Mouse (Mus musculus): Measurements from ENCODE around the gene Frem2. TPM values are rescaled to one million over a fixed set of nuclear protein-coding genes. Genes with fewer than 3 reads are reported as not detected.

Frem2 gene
- polyA plus RNA-seq, 1 experiment from 2014 or later, result 5.5 TPM

DNA sequence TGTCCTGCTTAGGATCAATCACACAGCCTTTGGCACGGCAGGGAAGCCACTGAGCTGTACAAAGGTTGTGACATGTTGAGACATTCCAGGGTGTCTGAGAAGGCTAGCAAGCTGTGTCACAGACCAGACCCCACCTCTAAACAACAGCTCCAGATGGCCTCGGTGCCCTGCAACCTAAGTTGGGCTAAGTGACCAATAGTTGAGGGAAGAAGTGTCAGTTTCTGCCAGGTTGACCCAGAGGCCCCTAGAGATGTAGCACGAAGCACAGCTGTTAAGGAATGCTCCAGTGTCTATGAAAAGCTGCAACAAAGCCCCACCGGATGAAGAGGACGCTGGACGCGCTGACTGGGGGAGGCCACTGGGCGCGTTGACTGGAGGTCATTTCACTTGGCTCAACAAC is 83.0 kb downstream of the Frem2 start:
- Histone ChIP-seq H3K4me1 (ENCODE audit: control insufficient read depth in 2 of 2, insufficient read depth in 2 of 2, low read length in 2 of 2) (no peaks in the 10 kb centered on the region; a peak in 1 of 4 replicates), H3K4me2 (ENCODE audit: low read length) (no peak overlapping the region), H3K9ac (ENCODE audit: low read length) (no peak overlapping the region), H3K27me3 (ENCODE audit: control insufficient read depth, insufficient read depth, low read length) (no peaks in the 10 kb centered on the region), H3K4me3 (ENCODE audit: control insufficient read depth in 1 of 2, insufficient read depth in 1 of 2, low read depth in 1 of 2, low read length in 2 of 2) (no peak overlapping the region), H3K36me3 (ENCODE audit: control insufficient read depth, insufficient read depth, low read length) (no peaks in the 10 kb centered on the region), H3K27ac (replicated peaks in 1 of 2; ENCODE audit: control insufficient read depth in 1 of 2, insufficient read depth in 1 of 2, low read depth in 2 of 2, low read length in 2 of 2) (no peak overlapping the region), H3K9me3 (ENCODE audit: control insufficient read depth, low read length) (no peaks in the 10 kb centered on the region)
- no peak for ATAC-seq (ENCODE audit: insufficient number of reproducible peaks, insufficient read depth, low FRiP score, low read depth)
- WGBS, result 22% methylated on average over 9 of the region's 9 CpGs

DNA sequence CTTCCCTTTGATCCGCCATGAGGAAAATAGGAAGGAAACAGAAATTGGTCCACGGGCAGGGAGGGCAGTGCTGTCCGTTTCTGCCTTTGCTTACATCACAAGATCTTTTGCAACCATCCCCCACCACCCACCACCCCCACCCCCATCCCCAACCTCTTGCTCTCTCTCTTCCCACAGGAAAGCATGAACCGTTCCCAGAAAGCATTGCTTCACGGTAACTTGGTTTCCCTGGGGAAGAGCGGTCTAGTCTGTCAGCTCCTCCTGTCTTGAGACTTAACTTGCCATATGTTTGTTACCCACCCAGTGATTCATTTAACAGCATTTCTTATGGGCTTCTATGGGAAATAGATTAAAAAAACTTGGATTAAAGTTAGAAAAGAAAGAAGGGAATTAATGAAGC is 85.5 kb downstream of the Frem2 start:
- Histone ChIP-seq H3K4me1 (ENCODE audit: control insufficient read depth in 2 of 2, insufficient read depth in 2 of 2, low read length in 2 of 2) (no peaks in the 10 kb centered on the region; a peak in 1 of 4 replicates), H3K27me3 (ENCODE audit: control insufficient read depth, insufficient read depth, low read length) (no peaks in the 10 kb centered on the region), H3K4me2 (ENCODE audit: low read length) (no peak overlapping the region), H3K9me3 (ENCODE audit: control insufficient read depth, low read length) (no peaks in the 10 kb centered on the region), H3K36me3 (ENCODE audit: control insufficient read depth, insufficient read depth, low read length) (no peaks in the 10 kb centered on the region), H3K27ac (replicated peaks in 1 of 2; ENCODE audit: control insufficient read depth in 1 of 2, insufficient read depth in 1 of 2, low read depth in 2 of 2, low read length in 2 of 2) (no peak overlapping the region), H3K9ac (ENCODE audit: low read length) (no peak overlapping the region), H3K4me3 (ENCODE audit: control insufficient read depth in 1 of 2, insufficient read depth in 1 of 2, low read depth in 1 of 2, low read length in 2 of 2) (no peak overlapping the region)
- 76% methylated on average over 6 of the region's 6 CpGs for WGBS
- no peak for ATAC-seq (ENCODE audit: insufficient number of reproducible peaks, insufficient read depth, low FRiP score, low read depth)

DNA sequence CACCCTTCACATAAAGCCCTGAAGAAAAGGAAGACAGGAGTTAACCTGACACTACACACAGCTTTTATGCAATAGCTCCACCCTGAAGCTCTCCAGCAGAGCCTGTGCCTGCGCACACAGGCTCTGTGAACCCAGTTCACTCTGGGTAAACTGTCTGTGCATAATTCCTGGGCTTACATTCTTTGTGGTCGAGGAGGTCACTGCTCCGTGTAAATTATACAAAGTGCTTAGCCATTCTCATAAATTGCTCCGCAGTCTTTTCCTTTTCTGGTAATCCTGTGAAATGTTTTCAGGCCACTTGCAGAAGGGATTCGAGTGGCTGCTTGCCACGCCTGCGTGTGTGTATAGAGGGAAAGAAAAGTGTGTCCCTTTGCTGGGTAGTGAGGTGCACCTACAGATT is 92.6 kb downstream of the Frem2 start:
- no peak overlapping the region for H3K27ac ChIP-seq (replicated peaks in 1 of 2; ENCODE audit: control insufficient read depth in 1 of 2, insufficient read depth in 1 of 2, low read depth in 2 of 2, low read length in 2 of 2)
- H3K27me3 ChIP-seq (ENCODE audit: control insufficient read depth, insufficient read depth, low read length), result no peaks in the 10 kb centered on the region

DNA sequence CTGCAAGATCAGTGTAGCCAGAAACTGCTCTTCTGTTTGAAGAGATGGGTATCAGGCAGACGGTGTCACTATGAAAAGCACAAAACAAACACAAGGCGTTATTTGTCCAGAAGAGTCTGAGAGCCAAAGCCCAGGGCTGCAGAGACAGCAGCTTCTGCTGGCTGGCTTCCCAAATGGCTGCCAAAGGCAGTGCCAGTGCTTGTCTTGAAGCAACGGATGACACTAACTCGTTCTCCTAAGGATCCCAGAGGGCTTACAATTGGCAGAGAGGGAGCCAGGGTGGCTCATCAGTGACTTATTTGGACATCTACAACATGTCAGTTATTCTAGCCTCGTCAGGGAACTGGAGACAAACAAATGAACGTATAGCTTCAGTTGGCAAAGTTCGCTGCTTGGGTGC is 93.4 kb downstream of the Frem2 start:
- H3K9ac ChIP-seq (ENCODE audit: low read length), result no peak overlapping the region
- no peak overlapping the region for H3K4me2 ChIP-seq (ENCODE audit: low read length)
- no peak overlapping the region for H3K4me3 ChIP-seq (ENCODE audit: control insufficient read depth in 1 of 2, insufficient read depth in 1 of 2, low read depth in 1 of 2, low read length in 2 of 2)
- no peaks in the 10 kb centered on the region for H3K9me3 ChIP-seq (ENCODE audit: control insufficient read depth, low read length)
- no peaks in the 10 kb centered on the region for H3K27me3 ChIP-seq (ENCODE audit: control insufficient read depth, insufficient read depth, low read length)
- WGBS, result 58% methylated on average over 7 of the region's 7 CpGs
- no peaks in the 10 kb centered on the region; a peak in 1 of 4 replicates for H3K4me1 ChIP-seq (ENCODE audit: control insufficient read depth in 2 of 2, insufficient read depth in 2 of 2, low read length in 2 of 2)
- H3K36me3 ChIP-seq (ENCODE audit: control insufficient read depth, insufficient read depth, low read length), result no peaks in the 10 kb centered on the region
- ATAC-seq (ENCODE audit: insufficient number of reproducible peaks, insufficient read depth, low FRiP score, low read depth), result no peak
- no peak overlapping the region for H3K27ac ChIP-seq (replicated peaks in 1 of 2; ENCODE audit: control insufficient read depth in 1 of 2, insufficient read depth in 1 of 2, low read depth in 2 of 2, low read length in 2 of 2)

More for the DNA sequence above, 92.6 kb downstream of the Frem2 start:
- H3K9me3 ChIP-seq (ENCODE audit: control insufficient read depth, low read length), result no peaks in the 10 kb centered on the region
- H3K36me3 ChIP-seq (ENCODE audit: control insufficient read depth, insufficient read depth, low read length), result no peaks in the 10 kb centered on the region
- H3K4me3 ChIP-seq (ENCODE audit: control insufficient read depth in 1 of 2, insufficient read depth in 1 of 2, low read depth in 1 of 2, low read length in 2 of 2), result no peak overlapping the region
- WGBS, result 69% methylated on average over 7 of the region's 7 CpGs
- H3K4me2 ChIP-seq (ENCODE audit: low read length), result no peak overlapping the region
- no peaks in the 10 kb centered on the region for H3K4me1 ChIP-seq (ENCODE audit: control insufficient read depth in 2 of 2, insufficient read depth in 2 of 2, low read length in 2 of 2)
- ATAC-seq (ENCODE audit: insufficient number of reproducible peaks, insufficient read depth, low FRiP score, low read depth), result no peak
- H3K9ac ChIP-seq (ENCODE audit: low read length), result no peak overlapping the region

DNA sequence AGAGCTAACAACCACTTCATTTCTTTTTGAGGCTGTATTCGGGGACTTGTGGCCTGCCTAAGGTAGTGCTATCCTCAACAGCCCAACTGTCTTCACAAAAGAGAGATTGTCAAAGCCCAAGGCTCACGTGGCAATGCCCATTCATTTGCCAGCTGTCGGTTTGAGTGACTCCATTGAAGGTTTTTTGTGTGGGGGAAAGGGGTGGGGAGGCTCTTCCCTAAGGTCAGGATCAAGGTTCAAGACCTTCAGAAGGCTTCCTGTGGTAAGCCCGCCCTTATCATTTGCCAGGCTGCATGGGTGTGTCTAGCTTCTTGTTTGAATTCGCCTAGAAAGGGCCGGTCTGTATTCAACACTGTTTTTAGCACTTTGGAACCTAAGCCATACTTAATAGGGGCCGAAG is 95.3 kb downstream of the Frem2 start:
- H3K9ac ChIP-seq (ENCODE audit: low read length), result no peak overlapping the region
- no peaks in the 10 kb centered on the region for H3K9me3 ChIP-seq (ENCODE audit: control insufficient read depth, low read length)
- H3K4me3 ChIP-seq (ENCODE audit: control insufficient read depth in 1 of 2, insufficient read depth in 1 of 2, low read depth in 1 of 2, low read length in 2 of 2), result no peak overlapping the region
- WGBS, result 71% methylated on average over 7 of the region's 7 CpGs
- H3K27me3 ChIP-seq (ENCODE audit: control insufficient read depth, insufficient read depth, low read length), result no peaks in the 10 kb centered on the region
- H3K4me2 ChIP-seq (ENCODE audit: low read length), result no peak overlapping the region
- no peaks in the 10 kb centered on the region; a peak in 2 of 4 replicates for H3K4me1 ChIP-seq (ENCODE audit: control insufficient read depth in 2 of 2, insufficient read depth in 2 of 2, low read length in 2 of 2)
- no peak overlapping the region for H3K27ac ChIP-seq (replicated peaks in 1 of 2; ENCODE audit: control insufficient read depth in 1 of 2, insufficient read depth in 1 of 2, low read depth in 2 of 2, low read length in 2 of 2)
- no peak for ATAC-seq (ENCODE audit: insufficient number of reproducible peaks, insufficient read depth, low FRiP score, low read depth)
- no peaks in the 10 kb centered on the region for H3K36me3 ChIP-seq (ENCODE audit: control insufficient read depth, insufficient read depth, low read length)

DNA sequence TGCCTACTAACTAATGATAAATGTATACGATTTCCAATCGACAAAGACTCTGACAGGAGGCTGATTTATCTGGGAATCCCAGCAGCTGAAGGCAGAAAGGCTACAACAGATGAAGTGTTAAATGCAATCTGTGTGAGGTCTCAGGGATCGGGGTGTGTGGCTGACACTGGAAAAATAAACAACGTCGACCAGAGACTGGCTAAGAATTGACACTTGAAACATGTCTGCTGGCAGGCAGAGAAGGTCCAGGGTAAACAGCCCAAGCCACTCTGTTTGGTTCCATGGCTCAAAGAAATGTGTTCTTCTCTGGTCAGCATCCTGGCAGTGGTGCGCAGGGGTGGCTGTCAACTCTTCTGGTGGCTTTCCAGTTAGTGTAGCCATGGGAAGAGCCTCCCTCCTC is 98.1 kb downstream of the Frem2 start:
- Histone ChIP-seq H3K4me1 (ENCODE audit: control insufficient read depth in 2 of 2, insufficient read depth in 2 of 2, low read length in 2 of 2) (peaks cover 5 to 10% of the 10 kb centered on the region in 2 experiments), H3K27ac (replicated peaks in 1 of 2; ENCODE audit: control insufficient read depth in 1 of 2, insufficient read depth in 1 of 2, low read depth in 2 of 2, low read length in 2 of 2) (no peak overlapping the region), H3K4me3 (ENCODE audit: control insufficient read depth in 1 of 2, insufficient read depth in 1 of 2, low read depth in 1 of 2, low read length in 2 of 2) (no peak overlapping the region), H3K36me3 (ENCODE audit: control insufficient read depth, insufficient read depth, low read length) (no peaks in the 10 kb centered on the region), H3K27me3 (ENCODE audit: control insufficient read depth, insufficient read depth, low read length) (no peaks in the 10 kb centered on the region), H3K9me3 (ENCODE audit: control insufficient read depth, low read length) (no peaks in the 10 kb centered on the region), H3K4me2 (ENCODE audit: low read length) (no peak overlapping the region), H3K9ac (ENCODE audit: low read length) (no peak overlapping the region)
- ATAC-seq (ENCODE audit: insufficient number of reproducible peaks, insufficient read depth, low FRiP score, low read depth), result no peak
- 26% methylated on average over 6 of the region's 6 CpGs for WGBS

DNA sequence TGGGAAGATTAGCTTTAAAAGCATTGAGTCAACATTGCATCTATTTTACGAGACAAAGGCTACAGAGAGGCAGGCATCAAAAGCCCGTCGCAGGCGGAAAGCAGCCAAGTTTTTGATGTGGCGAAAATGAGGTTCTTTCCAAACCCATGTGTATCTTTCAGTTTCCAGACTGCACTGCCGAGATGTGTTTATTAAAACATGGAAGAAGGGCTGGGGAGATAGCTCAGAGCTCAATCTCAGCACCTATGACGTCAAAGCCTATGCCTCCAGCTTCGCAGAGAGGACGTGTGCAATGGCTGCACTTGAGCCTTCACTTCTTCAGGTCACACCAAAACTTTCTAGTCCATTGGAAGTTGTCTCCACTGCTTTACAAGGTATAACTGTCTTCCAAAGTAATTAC is 98.9 kb downstream of the Frem2 start:
- no peaks in the 10 kb centered on the region for H3K36me3 ChIP-seq (ENCODE audit: control insufficient read depth, insufficient read depth, low read length)

DNA sequence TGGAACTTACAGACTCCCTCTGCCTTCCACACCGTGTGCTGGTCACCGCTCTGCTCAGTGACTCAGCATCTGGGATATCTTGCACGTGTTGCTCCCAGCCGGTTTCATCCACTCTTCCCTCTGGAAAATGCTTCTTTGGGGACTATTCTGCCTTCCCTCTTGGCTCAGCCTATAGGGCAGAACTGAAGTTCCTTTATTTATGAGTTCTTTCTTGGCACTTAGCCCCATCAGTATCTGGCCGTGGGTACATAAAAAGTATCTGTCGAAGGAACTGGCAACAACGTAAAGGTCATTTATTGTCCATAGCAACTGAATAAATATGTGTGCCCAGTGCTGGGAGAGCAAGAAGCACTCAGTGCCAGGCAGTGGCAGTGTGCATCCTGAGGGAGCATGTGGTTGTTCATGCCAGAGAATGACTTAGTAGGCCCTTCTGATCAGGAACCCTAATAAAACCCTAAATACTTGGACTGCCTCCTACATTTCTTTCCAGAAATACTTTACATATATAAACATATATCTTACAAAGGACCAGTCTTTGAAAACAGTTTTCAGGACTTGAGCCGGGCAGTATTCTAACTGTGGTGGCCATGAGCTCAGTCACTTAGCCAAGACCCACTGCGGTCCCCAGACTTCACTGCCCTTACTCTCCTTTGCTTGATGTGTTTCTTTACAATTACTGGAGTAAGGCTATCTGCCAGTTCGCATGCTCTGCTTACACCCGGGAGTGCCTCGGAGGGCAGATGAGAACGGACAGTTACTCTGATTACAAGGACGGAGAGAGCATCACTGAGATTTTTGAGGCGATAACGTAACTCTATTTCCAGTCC is 99.6 kb downstream of the Frem2 start:
- Histone ChIP-seq H3K36me3 (ENCODE audit: control insufficient read depth, insufficient read depth, low read length) (no peaks in the 10 kb centered on the region), H3K4me2 (ENCODE audit: low read length) (no peak overlapping the region), H3K9ac (ENCODE audit: low read length) (no peak overlapping the region), H3K27me3 (ENCODE audit: control insufficient read depth, insufficient read depth, low read length) (no peaks in the 10 kb centered on the region), H3K4me1 (ENCODE audit: control insufficient read depth in 2 of 2, insufficient read depth in 2 of 2, low read length in 2 of 2) (peaks cover 5 to 10% of the 10 kb centered on the region in 2 experiments), H3K4me3 (ENCODE audit: control insufficient read depth in 1 of 2, insufficient read depth in 1 of 2, low read depth in 1 of 2, low read length in 2 of 2) (no peak overlapping the region), H3K27ac (replicated peaks in 1 of 2; ENCODE audit: control insufficient read depth in 1 of 2, insufficient read depth in 1 of 2, low read depth in 2 of 2, low read length in 2 of 2) (no peak overlapping the region; a peak in 1 of 4 replicates), H3K9me3 (ENCODE audit: control insufficient read depth, low read length) (no peaks in the 10 kb centered on the region)
- ATAC-seq (ENCODE audit: insufficient number of reproducible peaks, insufficient read depth, low FRiP score, low read depth), result no peak
- 74% methylated on average over 16 of the region's 16 CpGs for WGBS

More for the DNA sequence above, 98.9 kb downstream of the Frem2 start:
- WGBS, result 80% methylated on average over 9 of the region's 9 CpGs
- no peak overlapping the region for H3K4me3 ChIP-seq (ENCODE audit: control insufficient read depth in 1 of 2, insufficient read depth in 1 of 2, low read depth in 1 of 2, low read length in 2 of 2)
- H3K4me2 ChIP-seq (ENCODE audit: low read length), result no peak overlapping the region
- no peak for ATAC-seq (ENCODE audit: insufficient number of reproducible peaks, insufficient read depth, low FRiP score, low read depth)
- H3K9ac ChIP-seq (ENCODE audit: low read length), result no peak overlapping the region
- H3K27ac ChIP-seq (replicated peaks in 1 of 2; ENCODE audit: control insufficient read depth in 1 of 2, insufficient read depth in 1 of 2, low read depth in 2 of 2, low read length in 2 of 2), result no peak overlapping the region
- no peaks in the 10 kb centered on the region for H3K27me3 ChIP-seq (ENCODE audit: control insufficient read depth, insufficient read depth, low read length)
- H3K4me1 ChIP-seq (ENCODE audit: control insufficient read depth in 2 of 2, insufficient read depth in 2 of 2, low read length in 2 of 2), result peaks cover 5 to 10% of the 10 kb centered on the region in 2 experiments
- no peaks in the 10 kb centered on the region for H3K9me3 ChIP-seq (ENCODE audit: control insufficient read depth, low read length)
